Mouse (Mus musculus) liver, embryonic 14.5 days (tissue): ENCODE measurements at regions not wholly inside any gene's neighbourhood (a gene's known extent, or its start where the extent isn't known, plus 50 kb on each side); places are given as distances from the start of the nearest gene placed in this dataset.

Experiments used
- ATAC-seq: fragments of 200-750 bp; cut with Nextera tagmentation; 2 replicates; pipeline ENCODE4 v1.8.0; 2017; ENCODE audit warnings: moderate number of reproducible peaks, mild to moderate bottlenecking, moderate library complexity; ENCODE audit not compliant: insufficient read depth
- DNase-seq, 3 experiments: peaks; one replicate each; pipeline ENCODE4 v3.0.0-alpha.2; 2012 to 2013; ENCODE audit warnings: low read depth in 3 of 3, low spot score in 3 of 3
- H3K27ac ChIP-seq: fragments of 300-500 bp; sonication (generic); 2 replicates; pipeline ENCODE4 v1.5.1; 2014; ENCODE audit warnings: moderate library complexity, mild to moderate bottlenecking, control low read depth, inconsistent platforms
- H3K27me3 ChIP-seq: fragments of 300-500 bp; sonication (generic); 2 replicates; pipeline ENCODE4 v1.6.1; 2014; ENCODE audit warnings: mild to moderate bottlenecking, low read length, moderate library complexity; ENCODE audit not compliant: control insufficient read depth, insufficient read depth
- H3K36me3 ChIP-seq: fragments of 300-500 bp; sonication (generic); replicated peaks from 2 replicates; pipeline ENCODE4 v1.6.1; 2014; ENCODE audit warnings: low read depth; ENCODE audit not compliant: control insufficient read depth, insufficient read depth
- H3K4me1 ChIP-seq, 2 experiments: fragments of 200-500 bp in 1 of 2; fragments of 300-500 bp in 1 of 2; sonication (generic) in 1 of 2; replicated peaks; 2 replicates each; pipeline ENCODE4 v1.6.1; 2012 to 2014; ENCODE audit warnings: antibody characterized with exemption in 1 of 2, inconsistent platforms in 1 of 2, low read length in 1 of 2; ENCODE audit not compliant: control insufficient read depth in 2 of 2, insufficient read depth in 2 of 2
- H3K4me2 ChIP-seq: fragments of 300-500 bp; sonication (generic); 2 replicates; pipeline ENCODE4 v1.6.1; 2014; ENCODE audit warnings: low read depth, mild to moderate bottlenecking, control low read depth, moderate library complexity
- H3K4me3 ChIP-seq, 2 experiments: fragments of 200-500 bp in 1 of 2; fragments of 300-500 bp in 1 of 2; sonication (generic) in 1 of 2; 2 replicates each; pipeline ENCODE4 v1.5.1; 2012 to 2014; ENCODE audit warnings: low read depth in 2 of 2, low read length in 2 of 2, mild to moderate bottlenecking in 2 of 2, control low read depth in 1 of 2, inconsistent platforms in 1 of 2, moderate library complexity in 1 of 2; ENCODE audit not compliant: insufficient read depth in 1 of 2
- H3K9ac ChIP-seq: fragments of 300-500 bp; sonication (generic); replicated peaks from 2 replicates; pipeline ENCODE4 v1.6.1; 2014; ENCODE audit warnings: mild to moderate bottlenecking, control low read depth, moderate library complexity
- H3K9me3 ChIP-seq: fragments of 300-500 bp; sonication (generic); 2 replicates; pipeline ENCODE4 v1.6.1; 2016; ENCODE audit warnings: low read length, mixed read lengths; ENCODE audit not compliant: control insufficient read depth
- CTCF ChIP-seq: IDR thresholded peaks from 2 replicates; pipeline ENCODE4 v1.5.1; 2016; ENCODE audit warnings: antibody characterized with exemption, low read depth, control low read depth
- EP300 ChIP-seq: IDR thresholded peaks from 2 replicates; pipeline ENCODE4 v1.6.1; 2016; ENCODE audit warnings: antibody characterized with exemption, low read depth
- WGBS: fragments of 180-500 bp; shearing (Covaris S2); extraction: QIAGEN DNeasy Blood & Tissue Kit; methylation state at CpG from one replicate; pipeline ENCODE4 v1.1.7; 2014; ENCODE audit not compliant: insufficient replicate concordance; 5-methylcytosine and 5-hydroxymethylcytosine counted together

DNA sequence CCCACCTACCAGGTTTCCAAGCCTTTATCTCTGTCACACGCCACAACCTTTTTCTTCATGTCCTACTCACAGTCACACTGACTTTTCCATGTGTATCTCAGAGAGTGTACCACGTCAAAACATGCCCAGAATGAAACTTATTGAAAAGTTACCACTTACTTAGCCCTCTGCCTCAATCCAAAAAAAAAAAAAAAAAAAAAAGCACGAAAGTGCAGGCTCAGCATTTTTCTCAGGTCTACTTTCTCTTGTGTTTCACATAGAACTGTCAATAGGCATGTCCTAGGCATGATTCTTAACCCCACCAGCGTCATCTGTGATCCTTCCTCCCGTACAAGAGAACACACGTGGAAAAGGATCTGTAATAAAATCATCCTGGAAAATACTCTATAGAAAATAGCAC lies 619.1 kb upstream of the Tmem132c start:
- TF ChIP-seq EP300 (no peak), CTCF (no peak)
- ATAC-seq, result no peak
- Histone ChIP-seq H3K4me3 (no peak overlapping the region), H3K9me3 (no peaks in the 10 kb centered on the region; the same call in 1 of the 2 replicates), H3K4me1 (no peaks in the 10 kb centered on the region), H3K27me3 (no peaks in the 10 kb centered on the region), H3K27ac (no peak overlapping the region), H3K9ac (no peak overlapping the region), H3K4me2 (no peak overlapping the region), H3K36me3 (no peaks in the 10 kb centered on the region)
- no peak for DNase-seq
- WGBS, result 49% methylated on average over 6 of the region's 6 CpGs

DNA sequence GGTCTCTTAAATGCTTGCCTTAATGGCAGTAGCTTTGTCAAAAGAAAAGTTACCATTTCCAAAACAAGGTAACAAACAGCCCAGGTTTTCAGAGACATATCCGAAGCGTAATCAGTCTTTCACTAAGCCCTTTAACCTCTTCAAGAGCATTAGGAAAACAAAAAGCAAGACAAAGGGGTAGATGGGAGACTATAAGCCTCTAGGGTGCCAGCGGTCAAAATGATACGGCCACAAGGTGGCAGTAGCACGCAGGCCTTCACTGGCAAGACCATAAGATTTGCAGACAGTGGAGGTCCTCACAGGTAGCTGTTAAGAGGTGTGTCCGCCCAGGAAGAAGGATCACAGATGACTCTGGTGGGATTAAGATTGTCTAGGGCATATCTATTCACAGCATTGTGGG lies 618.4 kb upstream of the Tmem132c start:
- no peak for ATAC-seq
- no peak for DNase-seq
- WGBS, result 11% methylated on average over 6 of the region's 6 CpGs

DNA sequence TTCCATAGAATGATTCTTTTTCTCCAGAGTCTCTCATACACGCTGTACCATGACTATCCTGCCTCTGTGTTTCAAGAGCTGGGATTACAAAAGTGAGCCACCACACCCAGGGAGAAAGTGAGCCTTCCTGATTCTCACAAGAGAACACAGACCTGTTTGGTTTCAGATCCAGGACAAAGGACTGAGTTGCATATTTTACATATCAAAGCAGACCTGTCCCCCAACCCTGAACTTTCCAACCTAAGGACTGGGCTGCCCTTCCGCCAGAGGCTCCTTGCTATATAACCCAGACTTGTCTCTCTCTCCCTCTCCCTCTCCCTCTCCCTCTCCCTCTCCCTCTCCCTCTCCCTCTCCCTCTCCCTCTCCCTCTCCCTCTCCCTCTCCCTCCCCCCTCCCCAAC lies 611.8 kb upstream of the Tmem132c start:
- Histone ChIP-seq H3K36me3 (no peaks in the 10 kb centered on the region), H3K27me3 (no peaks in the 10 kb centered on the region), H3K4me1 (no peaks in the 10 kb centered on the region), H3K27ac (no peak overlapping the region), H3K9ac (no peak overlapping the region), H3K4me3 (no peak overlapping the region), H3K4me2 (no peak overlapping the region), H3K9me3 (no peaks in the 10 kb centered on the region)
- 25% methylated on average over 2 of the region's 2 CpGs for WGBS
- TF ChIP-seq EP300, result no peak
- TF ChIP-seq CTCF, result no peak
- DNase-seq, result no peak
- no peak for ATAC-seq

More for the DNA sequence above, 618.4 kb upstream of the Tmem132c start:
- H3K27ac ChIP-seq, result no peak overlapping the region
- H3K27me3 ChIP-seq, result no peaks in the 10 kb centered on the region
- H3K4me2 ChIP-seq, result no peak overlapping the region
- H3K4me1 ChIP-seq, result no peaks in the 10 kb centered on the region
- no peak overlapping the region for H3K9ac ChIP-seq
- H3K36me3 ChIP-seq, result no peaks in the 10 kb centered on the region
- H3K9me3 ChIP-seq, result no peaks in the 10 kb centered on the region; the same call in 1 of the 2 replicates
- TF ChIP-seq CTCF, result peak; percentile 45
- TF ChIP-seq EP300, result no peak
- H3K4me3 ChIP-seq, result no peak overlapping the region

DNA sequence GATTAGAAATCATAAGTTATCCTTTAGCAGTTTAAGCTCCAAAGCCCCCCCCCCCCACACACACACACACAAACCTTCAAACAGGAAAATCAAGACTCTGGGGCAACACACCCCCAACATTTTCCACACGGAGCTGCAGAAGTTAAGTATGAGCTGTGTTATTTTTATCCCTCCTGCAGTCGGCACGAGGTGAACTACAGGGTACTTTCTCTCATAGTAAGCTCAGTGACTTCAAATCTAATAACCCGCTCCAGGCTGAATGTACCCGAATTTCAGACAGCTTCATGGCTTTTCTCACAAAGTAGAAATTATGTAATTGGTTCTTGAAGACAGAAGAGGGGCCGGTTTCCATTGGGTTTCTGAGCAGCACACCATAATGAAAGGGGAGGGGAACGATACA lies 591.2 kb upstream of the Tmem132c start:
- DNase-seq (no peak), ATAC-seq (no peak)
- H3K4me2 ChIP-seq, result no peak overlapping the region
- H3K27me3 ChIP-seq, result no peaks in the 10 kb centered on the region
- no peaks in the 10 kb centered on the region; the same call in 1 of the 2 replicates for H3K9me3 ChIP-seq
- TF ChIP-seq EP300, result no peak
- TF ChIP-seq CTCF, result no peak
- H3K4me3 ChIP-seq, result no peak overlapping the region
- H3K9ac ChIP-seq, result no peak overlapping the region
- 53% methylated on average over 7 of the region's 7 CpGs for WGBS
- no peak overlapping the region for H3K27ac ChIP-seq
- no peaks in the 10 kb centered on the region for H3K4me1 ChIP-seq
- H3K36me3 ChIP-seq, result no peaks in the 10 kb centered on the region

DNA sequence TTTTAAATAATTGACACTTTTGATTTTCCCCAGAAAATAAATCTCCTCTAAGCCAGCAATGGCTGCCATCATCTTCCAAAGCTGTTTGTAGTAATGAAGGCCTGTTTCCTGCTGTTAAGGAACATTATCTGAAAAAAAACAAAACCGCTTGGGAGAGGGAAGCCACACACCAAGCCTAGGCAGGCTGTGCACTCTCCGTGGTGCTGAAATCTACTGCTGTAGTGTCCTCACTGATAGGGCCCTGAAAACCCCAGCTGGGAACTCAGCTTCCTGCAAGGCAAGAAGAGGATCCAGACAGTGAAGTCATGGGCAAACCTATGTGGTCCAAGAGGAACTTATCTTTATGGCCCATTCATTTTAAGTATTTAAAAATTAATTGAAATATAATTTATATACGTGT lies 590.2 kb upstream of the Tmem132c start:
- peak in 1 of 3 experiments; percentile 3 for DNase-seq
- H3K4me1 ChIP-seq, result no peaks in the 10 kb centered on the region
- H3K27me3 ChIP-seq, result no peaks in the 10 kb centered on the region
- no peak overlapping the region for H3K27ac ChIP-seq
- 21% methylated on average over 3 of the region's 3 CpGs for whole genome bisulfite sequencing
- no peak overlapping the region for H3K4me2 ChIP-seq
- no peaks in the 10 kb centered on the region for H3K36me3 ChIP-seq
- H3K4me3 ChIP-seq, result no peak overlapping the region
- no peaks in the 10 kb centered on the region; the same call in 1 of the 2 replicates for H3K9me3 ChIP-seq
- ATAC-seq, result no peak
- TF ChIP-seq EP300 (no peak), CTCF (no peak)
- no peak overlapping the region for H3K9ac ChIP-seq
